Mouse (Mus musculus) R1 (cell line): ENCODE measurements around the gene P4ha3.

Experiments
- DNase-seq: peaks from one replicate; pipeline ENCODE4 v3.0.0-alpha.2; 2018; ENCODE audit warnings: low read depth, low spot score

P4ha3 gene

GRCm38 (mm10) chr7:100305894-100306293 is 20.6 kb downstream of the P4ha3 start:
- no peak for DNase-seq

DNA sequence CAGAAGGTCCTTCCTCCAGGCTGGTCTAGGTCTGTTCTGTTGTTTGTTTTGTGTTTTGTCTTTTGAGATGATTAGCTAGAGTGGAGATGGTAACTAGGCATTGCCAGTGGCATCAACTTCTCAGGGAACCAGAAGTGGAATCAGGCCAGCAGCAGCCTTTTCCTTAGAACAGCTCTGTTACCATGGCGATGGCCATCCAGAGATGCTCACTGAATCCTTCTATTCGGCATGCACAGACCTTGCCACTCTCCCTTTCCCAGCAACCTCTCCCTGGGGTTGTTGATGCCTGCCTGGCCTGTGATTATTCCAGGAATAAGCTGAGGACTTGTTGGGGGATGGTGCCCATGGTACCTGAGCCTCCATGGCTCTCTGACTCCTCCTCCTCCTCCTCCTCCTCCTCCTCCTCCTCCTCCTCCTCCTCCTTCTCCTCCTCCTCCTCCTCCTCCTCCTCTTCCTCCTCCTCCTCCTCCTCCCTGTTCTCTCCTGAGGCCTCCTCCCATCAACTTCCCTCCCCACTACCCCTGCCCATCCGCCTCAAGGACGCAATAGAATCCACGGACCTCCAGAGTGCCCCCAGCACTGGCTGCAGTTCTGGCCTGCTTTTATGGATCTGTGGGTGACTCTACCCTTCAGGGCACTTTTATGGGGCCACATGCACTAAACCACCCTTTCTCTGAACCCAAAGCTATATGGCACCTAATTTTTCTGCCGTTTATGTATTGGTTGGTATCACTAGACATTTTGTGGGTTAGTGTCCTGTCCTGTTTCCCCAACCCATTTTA is 22.7 kb downstream of the P4ha3 start:
- no peak for DNase-seq

GRCm38 (mm10) chr7:100309216-100309615 is 23.9 kb downstream of the P4ha3 start:
- no peak for DNase-seq

DNA sequence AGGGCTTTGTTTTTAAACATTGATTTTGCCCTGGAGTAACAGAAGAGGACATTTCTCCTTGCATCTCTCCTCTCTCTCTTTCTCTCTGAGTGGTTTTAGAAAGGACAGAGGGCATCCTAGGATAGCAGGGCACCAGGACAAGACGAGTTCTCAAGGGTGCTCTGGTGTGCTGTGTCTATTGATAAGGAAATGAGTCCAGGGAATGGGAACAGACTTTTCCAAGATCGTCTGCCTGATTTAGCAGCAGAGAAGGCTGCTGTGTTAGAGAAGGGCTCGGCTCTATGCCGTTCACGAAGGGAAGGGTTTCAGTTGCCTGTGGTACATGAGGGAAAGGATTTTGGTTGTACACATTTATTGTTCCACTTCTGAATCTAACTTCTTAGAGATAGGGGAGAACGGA is 24.4 kb downstream of the P4ha3 start:
- DNase-seq, result no peak

GRCm38 (mm10) chr7:100310290-100310689 is 25.0 kb downstream of the P4ha3 start:
- DNase-seq, result no peak

DNA sequence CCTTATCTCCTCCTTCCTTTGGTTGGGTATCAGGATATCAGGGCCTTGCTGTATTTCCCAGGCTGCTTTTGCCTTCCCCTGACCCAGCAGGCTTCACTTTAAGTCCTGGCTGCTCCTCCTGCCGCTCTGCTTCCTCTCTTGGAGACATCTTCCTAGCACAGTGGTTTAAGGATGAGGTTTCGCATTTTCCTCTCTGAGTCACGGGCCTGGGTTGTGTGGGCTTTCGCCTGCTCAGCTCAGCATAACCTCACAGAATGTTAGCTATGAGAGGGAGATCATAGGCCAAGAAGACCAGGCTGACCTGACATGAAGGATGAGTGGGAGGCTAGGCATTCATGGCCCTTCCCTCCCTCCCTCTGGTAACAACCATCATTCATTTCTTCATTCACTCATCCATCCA is 27.4 kb downstream of the P4ha3 start:
- DNase-seq, result no peak

DNA sequence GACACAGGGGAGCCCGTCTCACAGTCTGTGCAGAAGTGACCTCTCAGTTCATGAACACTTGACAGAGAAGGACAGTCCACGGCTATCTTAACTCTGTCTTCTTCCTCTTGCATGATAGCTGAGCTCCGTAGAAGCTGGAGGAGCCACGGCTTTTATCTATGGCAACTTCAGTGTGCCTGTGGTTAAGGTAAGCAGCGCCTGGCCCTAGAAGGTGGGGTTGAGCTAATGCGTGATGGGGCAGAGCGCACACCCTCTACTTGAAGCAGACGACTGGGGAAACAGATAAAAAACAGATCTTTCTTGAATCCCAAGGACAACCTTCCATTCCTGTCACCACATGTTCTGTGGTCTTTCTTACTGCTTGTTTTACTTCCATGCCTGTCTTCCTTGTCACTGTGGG is 31.6 kb downstream of the P4ha3 start:
- no peak for DNase-seq

- DNase-seq, result no peak
Measured at GRCm38 (mm10) chr7:100317534-100317933, 32.2 kb downstream of the P4ha3 start.

GRCm38 (mm10) chr7:100323721-100324120 is 38.4 kb downstream of the P4ha3 start:
- DNase-seq, result no peak

DNA sequence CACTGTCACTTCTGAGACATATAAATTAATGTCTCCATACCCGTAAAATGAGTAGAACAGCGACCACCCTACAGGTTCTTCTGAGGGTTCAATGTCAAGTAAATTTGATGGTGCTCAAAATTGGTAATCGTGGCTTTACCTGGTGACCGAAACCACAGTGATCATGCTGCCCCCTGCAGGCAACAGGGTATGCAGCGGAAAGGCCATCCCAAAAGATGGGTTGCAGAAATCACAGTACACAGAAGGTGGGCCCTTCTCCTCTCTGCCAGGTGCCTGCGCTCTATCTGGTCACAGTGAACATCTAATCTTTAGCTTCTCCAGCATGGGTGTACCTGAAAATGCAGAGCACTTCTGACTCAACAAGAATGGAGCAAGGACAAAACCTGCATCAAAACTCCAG is 40.2 kb downstream of the P4ha3 start:
- peak; percentile 35 for DNase-seq

- no peak for DNase-seq
Measured at GRCm38 (mm10) chr7:100327514-100327913, 42.2 kb downstream of the P4ha3 start.

- DNase-seq, result no peak
Measured at GRCm38 (mm10) chr7:100328636-100329035, 43.3 kb downstream of the P4ha3 start.

DNA sequence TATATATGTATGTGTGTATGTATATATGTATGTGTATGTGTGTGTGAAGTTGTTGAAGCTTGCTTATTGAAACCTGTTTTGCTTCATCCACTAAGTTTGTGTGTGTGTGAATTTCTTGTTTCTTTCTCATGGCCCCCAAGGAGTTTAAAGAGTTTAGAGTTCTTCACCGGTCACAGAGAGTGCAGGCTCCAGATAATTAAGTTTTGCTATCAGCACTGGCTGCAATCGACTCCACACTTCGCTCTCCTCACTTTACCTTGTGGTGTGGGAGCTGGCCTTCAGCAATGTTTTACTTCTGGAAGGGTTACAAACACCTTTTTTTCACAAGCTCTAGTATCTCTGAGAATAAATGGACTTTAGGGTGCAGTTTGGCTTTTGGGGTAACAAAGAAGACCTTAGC is 45.9 kb downstream of the P4ha3 start:
- DNase-seq, result no peak

DNA sequence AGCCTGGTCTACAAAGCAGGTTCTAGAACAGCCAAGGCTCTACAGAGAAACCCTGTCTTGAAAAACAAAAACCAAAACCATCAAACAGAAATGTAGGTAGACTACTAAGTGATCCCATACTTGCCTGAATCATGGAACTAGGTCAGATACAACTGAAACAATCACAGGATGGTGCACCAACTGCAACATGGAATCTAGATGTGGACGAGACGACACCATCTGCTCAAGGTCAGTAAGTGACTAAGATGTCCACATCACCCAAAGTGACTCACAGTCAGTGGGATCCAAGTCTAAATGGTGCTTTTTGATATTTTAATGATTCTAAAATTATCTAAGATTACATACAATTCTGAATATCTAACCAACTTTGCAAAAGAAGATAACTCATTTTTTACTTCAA is 50.6 kb downstream of the P4ha3 start:
- DNase-seq, result no peak

GRCm38 (mm10) chr7:100354984-100355383 is 69.7 kb downstream of the P4ha3 start:
- peak; percentile 6 for DNase-seq

- DNase-seq, result no peak
Measured at GRCm38 (mm10) chr7:100356324-100356723, 71.0 kb downstream of the P4ha3 start.

DNA sequence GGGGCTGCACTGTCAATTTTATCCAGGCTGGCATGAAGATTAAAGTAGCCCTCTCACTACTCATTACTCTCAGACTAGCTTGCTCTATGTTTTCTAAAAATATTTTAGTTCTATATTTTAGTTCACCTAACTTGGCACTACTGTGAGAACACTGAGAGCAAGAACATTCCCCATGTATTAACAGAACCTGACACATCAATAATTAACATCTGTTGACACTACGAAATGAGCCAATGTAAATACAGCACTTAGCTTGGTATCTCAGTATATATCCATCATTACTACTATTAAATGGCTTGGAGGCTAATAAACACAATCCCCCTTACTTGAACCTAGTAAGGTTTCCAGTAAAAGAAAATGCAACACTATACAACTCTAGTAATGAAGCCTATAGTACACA is 71.4 kb downstream of the P4ha3 start:
- DNase-seq, result no peak

- no peak for DNase-seq
Measured at GRCm38 (mm10) chr7:100357856-100358255, 72.5 kb downstream of the P4ha3 start.

- DNase-seq, result no peak
Measured at GRCm38 (mm10) chr7:100363162-100363561, 77.8 kb downstream of the P4ha3 start.

GRCm38 (mm10) chr7:100364888-100365287 is 79.6 kb downstream of the P4ha3 start:
- no peak for DNase-seq
